29 mouse cellular contexts compared by ENCODE assay signal in genomic region chr7:66796909-66797308, GRCm38 (mm10). TPM values are rescaled to one million over a fixed set of nuclear protein-coding genes. Genes with fewer than 3 reads are reported as not detected.
DNase-seq lines count a peak whose midpoint lies in the region; ATAC-seq lines count a peak whose summit lies in the region.
"Had no signal": no experiment of that assay in that cellular context is flagged by ENCODE, and none has a peak within 500 bp of the region (broad histone marks: within the 10 kb centered on the region; RNA-seq: fewer than 3 reads in every experiment).

No protein-coding gene starts in this region.

- ATAC-seq in heart, embryonic 13.5 days (ENCODE audit: extremely low read depth, insufficient number of reproducible peaks, low FRiP score, low TSS enrichment) = no peak
- no peak for ATAC-seq in limb, embryonic 13.5 days (ENCODE audit: low FRiP score, low read depth)
- ATAC-seq in limb, embryonic 15.5 days (ENCODE audit: insufficient number of reproducible peaks, low FRiP score, low TSS enrichment, low read depth) = no peak
- ATAC-seq: CD4-positive, CD25-positive, alpha-beta regulatory T cell, adult 4 months; forebrain, embryonic 16.5 days; liver, postnatal 0 days had no signal

- H3K4me3 ChIP-seq in heart, embryonic 13.5 days = no peak overlapping the region
- H3K4me3 ChIP-seq in limb, embryonic 13.5 days = no peak overlapping the region
- no peak overlapping the region for H3K4me3 ChIP-seq in limb, embryonic 10.5 days
- no peak overlapping the region for H3K4me3 ChIP-seq in limb, embryonic 15.5 days
- H3K4me3 ChIP-seq: embryonic facial prominence, embryonic 15.5 days; hindbrain, embryonic 13.5 days; left cerebral cortex, adult 2 months had no signal

- no peak overlapping the region for H3K4me2 ChIP-seq in heart, embryonic 13.5 days
- no peak overlapping the region for H3K4me2 ChIP-seq in limb, embryonic 13.5 days (replicated peaks)
- no peak overlapping the region for H3K4me2 ChIP-seq in limb, embryonic 15.5 days
- H3K4me2 ChIP-seq: embryonic facial prominence, embryonic 15.5 days; hindbrain, embryonic 13.5 days; liver, embryonic 11.5 days; midbrain, embryonic 11.5 days had no signal

- 7% methylated on average over 1 of the region's 1 CpGs for WGBS in heart, embryonic 13.5 days
- 37% methylated on average over 1 of the region's 1 CpGs for WGBS in limb, embryonic 13.5 days
- WGBS in limb, embryonic 10.5 days = 79% methylated on average over 1 of the region's 1 CpGs
- 14% methylated on average over 1 of the region's 1 CpGs for WGBS in limb, embryonic 15.5 days

- H3K36me3 ChIP-seq in heart, embryonic 13.5 days = no peaks in the 10 kb centered on the region
- no peaks in the 10 kb centered on the region for H3K36me3 ChIP-seq in limb, embryonic 13.5 days
- H3K36me3 ChIP-seq in limb, embryonic 10.5 days = no peaks in the 10 kb centered on the region
- H3K36me3 ChIP-seq in limb, embryonic 15.5 days = no peaks in the 10 kb centered on the region
- H3K36me3 ChIP-seq: embryonic facial prominence, embryonic 15.5 days; hindbrain, embryonic 13.5 days had no signal

- H3K9ac ChIP-seq in heart, embryonic 13.5 days = no peak overlapping the region
- no peak overlapping the region for H3K9ac ChIP-seq in limb, embryonic 13.5 days
- H3K9ac ChIP-seq in limb, embryonic 15.5 days = no peak overlapping the region
- H3K9ac ChIP-seq: embryonic facial prominence, embryonic 15.5 days; hindbrain, embryonic 13.5 days; liver, postnatal 0 days had no signal

- H3K4me1 ChIP-seq in heart, embryonic 13.5 days = peaks cover 24% of the 10 kb centered on the region
- peaks cover 24% of the 10 kb centered on the region for H3K4me1 ChIP-seq in limb, embryonic 13.5 days
- H3K4me1 ChIP-seq in limb, embryonic 10.5 days = peaks cover 11% of the 10 kb centered on the region
- peaks cover 8% of the 10 kb centered on the region for H3K4me1 ChIP-seq in limb, embryonic 15.5 days
- H3K4me1 ChIP-seq: hindbrain, embryonic 13.5 days had no signal

- no peak for DNase-seq in heart, adult 9 months (ENCODE audit: low spot score in 2 of 2)
- no peak for DNase-seq in limb, embryonic 10.5 days (ENCODE audit: low spot score)
- peak; percentile 43 for DNase-seq in Muller cell, postnatal 12 days (ENCODE audit: inconsistent ontology term)
- no peak for DNase-seq in gastrocnemius, postnatal 4 days (ENCODE audit: low spot score in 2 of 2)
- no peak for DNase-seq in right cerebral cortex, postnatal 25 days
- DNase-seq: adrenal gland, adult 2 months; cerebellum, adult 18-20 months; cerebellum, postnatal 14 days; gastrocnemius, postnatal 10 days; heart, adult 18-20 months; kidney, adult 2 months; layer of hippocampus, adult 9-11 months; liver, postnatal 0 days; thymus, postnatal 14 days had no signal

- H3K9me3 ChIP-seq in heart, embryonic 13.5 days = no peaks in the 10 kb centered on the region
- H3K9me3 ChIP-seq in limb, embryonic 13.5 days = no peaks in the 10 kb centered on the region
- H3K9me3 ChIP-seq in limb, embryonic 10.5 days (replicated peaks) = no peaks in the 10 kb centered on the region
- no peaks in the 10 kb centered on the region for H3K9me3 ChIP-seq in limb, embryonic 15.5 days
- H3K9me3 ChIP-seq: embryonic facial prominence, embryonic 15.5 days; hindbrain, embryonic 13.5 days had no signal

- H3K27ac ChIP-seq in heart, embryonic 13.5 days (replicated peaks) = peak overlapping the region; percentile 72
- H3K27ac ChIP-seq in limb, embryonic 13.5 days = peak overlapping the region; percentile 39; the same call in 1 of the 2 replicates
- H3K27ac ChIP-seq in limb, embryonic 10.5 days = no peak overlapping the region
- H3K27ac ChIP-seq in limb, embryonic 15.5 days = peak overlapping the region; percentile 57; the same call in 1 of the 2 replicates
- H3K27ac ChIP-seq: embryonic facial prominence, embryonic 15.5 days; hindbrain, embryonic 13.5 days; kidney, postnatal 0 days; left cerebral cortex, adult 2 months had no signal

- no peaks in the 10 kb centered on the region for H3K27me3 ChIP-seq in heart, embryonic 13.5 days (replicated peaks)
- no peaks in the 10 kb centered on the region for H3K27me3 ChIP-seq in limb, embryonic 13.5 days
- H3K27me3 ChIP-seq in limb, embryonic 10.5 days (ENCODE audit: low read depth, poor library complexity, severe bottlenecking) = no peaks in the 10 kb centered on the region
- H3K27me3 ChIP-seq in limb, embryonic 15.5 days = no peaks in the 10 kb centered on the region
- H3K27me3 ChIP-seq: embryonic facial prominence, embryonic 15.5 days; hindbrain, embryonic 13.5 days had no signal

RNA-seq across cellular contexts. Expression of gene Adamts17, which starts 42.6 kb away (rescaled TPM):
- 5.2 and 5.6 TPM in 2 replicates for polyA plus RNA-seq in heart, embryonic 13.5 days (2015; fragmentation: Nextera tagmentation; extraction: Ambion mirVana)
- polyA plus RNA-seq in limb, embryonic 13.5 days (2015; fragmentation: Nextera tagmentation; extraction: Ambion mirVana) = 13.1 and 15.3 TPM in 2 replicates
- 4.4 and 6.7 TPM in 2 replicates for polyA plus RNA-seq in limb, embryonic 10.5 days (2016; fragmentation: Nextera tagmentation; extraction: Ambion mirVana)
- 13.5 and 13.7 TPM in 2 replicates for polyA plus RNA-seq in limb, embryonic 15.5 days (2015; fragmentation: Nextera tagmentation; extraction: Ambion mirVana)
- 10 to 100 TPM; 10.5 to 14.1 TPM for total RNA-seq in gastrocnemius, postnatal 4 days (2021)
- total RNA-seq: neutrophil, adult 5-6 weeks had no signal

RNA-seq across cellular contexts. Expression of gene Cers3, which starts 53.6 kb away (rescaled TPM):
- polyA plus RNA-seq in heart, embryonic 13.5 days (2015; fragmentation: Nextera tagmentation; extraction: Ambion mirVana) = 0.39 and 0.45 TPM in 2 replicates
- polyA plus RNA-seq in limb, embryonic 13.5 days (2015; fragmentation: Nextera tagmentation; extraction: Ambion mirVana) = 4.4 and 4.9 TPM in 2 replicates
- 0.85 and 1.3 TPM in 2 replicates for polyA plus RNA-seq in limb, embryonic 10.5 days (2016; fragmentation: Nextera tagmentation; extraction: Ambion mirVana)
- polyA plus RNA-seq in limb, embryonic 15.5 days (2015; fragmentation: Nextera tagmentation; extraction: Ambion mirVana) = 21.7 and 23.0 TPM in 2 replicates
- total RNA-seq in gastrocnemius, postnatal 4 days (2021) = under 1 TPM; 0.07 to 0.31 TPM
- total RNA-seq: gastrocnemius, postnatal 10 days; megakaryocyte progenitor cell, adult 5-6 weeks; neutrophil, adult 5-6 weeks had no signal
- polyA plus RNA-seq: CD4-positive, CD25-positive, alpha-beta regulatory T cell, adult 4 months; large intestine, adult 2 months; liver, postnatal 0 days; small intestine, adult 2 months had no signal
